Mouse (Mus musculus): Measurements from ENCODE around the gene Cd300lg. TPM values are rescaled to one million over a fixed set of nuclear protein-coding genes. Genes with fewer than 3 reads are reported as not detected.
A peak's percentile ranks its signal among the peaks of the same experiment; 100 is the strongest.

The Cd300lg gene
- polyA plus RNA-seq, 1 experiment from 2014 or later, result 0.09 TPM

GRCm38 (mm10) chr11:102070426-102070825 lies 29.1 kb downstream of the Cd300lg start:
- Histone ChIP-seq H3K9me3 (ENCODE audit: control insufficient read depth, low read length) (no peaks in the 10 kb centered on the region), H3K36me3 (ENCODE audit: control insufficient read depth, insufficient read depth, low read length) (no peaks in the 10 kb centered on the region), H3K27me3 (ENCODE audit: control insufficient read depth, insufficient read depth, low read length) (no peaks in the 10 kb centered on the region; the same call in 1 of the 2 replicates), H3K9ac (ENCODE audit: low read depth, low read length) (no peak overlapping the region), H3K4me2 (replicated peaks; ENCODE audit: low read depth, low read length) (peak overlapping the region; percentile 1; the same call in 1 of the 2 replicates), H3K27ac (ENCODE audit: low read depth, low read length) (no peak overlapping the region), H3K4me1 (replicated peaks; ENCODE audit: control insufficient read depth, insufficient read depth, low read length) (no peaks in the 10 kb centered on the region; the same call in 1 of the 2 replicates), H3K4me3 (ENCODE audit: low read depth, low read length) (no peak overlapping the region)
- DNase-seq (ENCODE audit: low spot score) (no peak), ATAC-seq (ENCODE audit: low FRiP score) (no peak)
- WGBS, result 2% methylated on average over 13 of the region's 13 CpGs

GRCm38 (mm10) chr11:102072729-102073128 lies 31.4 kb downstream of the Cd300lg start:
- 88% methylated on average over 5 of the region's 5 CpGs for WGBS
- Histone ChIP-seq H3K36me3 (ENCODE audit: control insufficient read depth, insufficient read depth, low read length) (no peaks in the 10 kb centered on the region), H3K4me3 (ENCODE audit: low read depth, low read length) (no peak overlapping the region), H3K27ac (ENCODE audit: low read depth, low read length) (no peak overlapping the region), H3K27me3 (ENCODE audit: control insufficient read depth, insufficient read depth, low read length) (no peaks in the 10 kb centered on the region; the same call in 1 of the 2 replicates), H3K9me3 (ENCODE audit: control insufficient read depth, low read length) (no peaks in the 10 kb centered on the region), H3K9ac (ENCODE audit: low read depth, low read length) (no peak overlapping the region), H3K4me1 (replicated peaks; ENCODE audit: control insufficient read depth, insufficient read depth, low read length) (no peaks in the 10 kb centered on the region; the same call in 1 of the 2 replicates), H3K4me2 (replicated peaks; ENCODE audit: low read depth, low read length) (no peak overlapping the region)
- ATAC-seq (ENCODE audit: low FRiP score) (no peak), DNase-seq (ENCODE audit: low spot score) (no peak)

- no peaks in the 10 kb centered on the region for H3K9me3 ChIP-seq (ENCODE audit: control insufficient read depth, low read length)
- no peak overlapping the region for H3K9ac ChIP-seq (ENCODE audit: low read depth, low read length)
- no peak overlapping the region for H3K4me3 ChIP-seq (ENCODE audit: low read depth, low read length)
- H3K27me3 ChIP-seq (ENCODE audit: control insufficient read depth, insufficient read depth, low read length), result no peaks in the 10 kb centered on the region; the same call in 1 of the 2 replicates
- ATAC-seq (ENCODE audit: low FRiP score) (no peak), DNase-seq (ENCODE audit: low spot score) (no peak)
- WGBS, result 73% methylated on average over 14 of the region's 14 CpGs
- no peak overlapping the region for H3K4me2 ChIP-seq (replicated peaks; ENCODE audit: low read depth, low read length)
- H3K36me3 ChIP-seq (ENCODE audit: control insufficient read depth, insufficient read depth, low read length), result no peaks in the 10 kb centered on the region
- H3K27ac ChIP-seq (ENCODE audit: low read depth, low read length), result no peak overlapping the region
- no peaks in the 10 kb centered on the region; the same call in 1 of the 2 replicates for H3K4me1 ChIP-seq (replicated peaks; ENCODE audit: control insufficient read depth, insufficient read depth, low read length)
Measured at GRCm38 (mm10) chr11:102073722-102074121, 32.4 kb downstream of the Cd300lg start.

GRCm38 (mm10) chr11:102082322-102082721 lies 41.0 kb downstream of the Cd300lg start:
- peak; percentile 81 for ATAC-seq (ENCODE audit: low FRiP score)
- Histone ChIP-seq H3K4me1 (replicated peaks; ENCODE audit: control insufficient read depth, insufficient read depth, low read length) (peaks cover 17% of the 10 kb centered on the region), H3K9me3 (ENCODE audit: control insufficient read depth, low read length) (no peaks in the 10 kb centered on the region), H3K4me2 (replicated peaks; ENCODE audit: low read depth, low read length) (peak overlapping the region; percentile 61), H3K36me3 (ENCODE audit: control insufficient read depth, insufficient read depth, low read length) (no peaks in the 10 kb centered on the region), H3K4me3 (ENCODE audit: low read depth, low read length) (peak overlapping the region; percentile 30), H3K27me3 (ENCODE audit: control insufficient read depth, insufficient read depth, low read length) (no peaks in the 10 kb centered on the region), H3K27ac (ENCODE audit: low read depth, low read length) (no peak overlapping the region), H3K9ac (ENCODE audit: low read depth, low read length) (peak overlapping the region; percentile 49)
- under 1% methylated on average over 18 of the region's 18 CpGs for WGBS
- peak; percentile 87 for DNase-seq (ENCODE audit: low spot score)

- H3K4me2 ChIP-seq (replicated peaks; ENCODE audit: low read depth, low read length), result no peak overlapping the region
- ATAC-seq (ENCODE audit: low FRiP score), result no peak
- 54% methylated on average over 4 of the region's 4 CpGs for WGBS
Measured at GRCm38 (mm10) chr11:102083193-102083592, 41.9 kb downstream of the Cd300lg start.

GRCm38 (mm10) chr11:102084159-102084558 lies 42.9 kb downstream of the Cd300lg start:
- Histone ChIP-seq H3K4me1 (replicated peaks; ENCODE audit: control insufficient read depth, insufficient read depth, low read length) (peaks cover 17% of the 10 kb centered on the region), H3K27me3 (ENCODE audit: control insufficient read depth, insufficient read depth, low read length) (no peaks in the 10 kb centered on the region), H3K36me3 (ENCODE audit: control insufficient read depth, insufficient read depth, low read length) (no peaks in the 10 kb centered on the region), H3K9me3 (ENCODE audit: control insufficient read depth, low read length) (no peaks in the 10 kb centered on the region), H3K27ac (ENCODE audit: low read depth, low read length) (no peak overlapping the region), H3K9ac (ENCODE audit: low read depth, low read length) (no peak overlapping the region), H3K4me3 (ENCODE audit: low read depth, low read length) (no peak overlapping the region), H3K4me2 (replicated peaks; ENCODE audit: low read depth, low read length) (no peak overlapping the region)
- WGBS, result 57% methylated on average over 7 of the region's 7 CpGs
- no peak for DNase-seq (ENCODE audit: low spot score)
- ATAC-seq (ENCODE audit: low FRiP score), result no peak

More at GRCm38 (mm10) chr11:102083193-102083592, 41.9 kb downstream of the Cd300lg start:
- H3K4me1 ChIP-seq (replicated peaks; ENCODE audit: control insufficient read depth, insufficient read depth, low read length), result peaks cover 17% of the 10 kb centered on the region
- no peaks in the 10 kb centered on the region for H3K27me3 ChIP-seq (ENCODE audit: control insufficient read depth, insufficient read depth, low read length)
- no peak overlapping the region for H3K4me3 ChIP-seq (ENCODE audit: low read depth, low read length)
- no peaks in the 10 kb centered on the region for H3K36me3 ChIP-seq (ENCODE audit: control insufficient read depth, insufficient read depth, low read length)
- no peak overlapping the region for H3K27ac ChIP-seq (ENCODE audit: low read depth, low read length)
- no peak for DNase-seq (ENCODE audit: low spot score)
- no peaks in the 10 kb centered on the region for H3K9me3 ChIP-seq (ENCODE audit: control insufficient read depth, low read length)
- H3K9ac ChIP-seq (ENCODE audit: low read depth, low read length), result no peak overlapping the region

GRCm38 (mm10) chr11:102086331-102086730 lies 45.0 kb downstream of the Cd300lg start:
- ATAC-seq (ENCODE audit: low FRiP score), result no peak
- H3K4me1 ChIP-seq (replicated peaks; ENCODE audit: control insufficient read depth, insufficient read depth, low read length), result peaks cover 20% of the 10 kb centered on the region

GRCm38 (mm10) chr11:102087081-102087751 lies 45.9 kb downstream of the Cd300lg start:
- ATAC-seq (ENCODE audit: low FRiP score), result peak; percentile 85
- Histone ChIP-seq H3K27ac (ENCODE audit: low read depth, low read length) (peak overlapping the region; percentile 88), H3K9ac (ENCODE audit: low read depth, low read length) (peak overlapping the region; percentile 62), H3K4me1 (replicated peaks; ENCODE audit: control insufficient read depth, insufficient read depth, low read length) (peaks cover 17% of the 10 kb centered on the region), H3K4me3 (ENCODE audit: low read depth, low read length) (peak overlapping the region; percentile 65), H3K27me3 (ENCODE audit: control insufficient read depth, insufficient read depth, low read length) (0 out of 2 replicates have a peak, but pooled peaks cover 2% of the 10 kb centered on the region), H3K4me2 (replicated peaks; ENCODE audit: low read depth, low read length) (peak overlapping the region; percentile 86), H3K9me3 (ENCODE audit: control insufficient read depth, low read length) (no peaks in the 10 kb centered on the region), H3K36me3 (ENCODE audit: control insufficient read depth, insufficient read depth, low read length) (no peaks in the 10 kb centered on the region)
- under 1% methylated on average over 39 of the region's 39 CpGs for WGBS
- DNase-seq (ENCODE audit: low spot score), result peak; percentile 96

More at GRCm38 (mm10) chr11:102086331-102086730, 45.0 kb downstream of the Cd300lg start:
- 0 out of 2 replicates have a peak overlapping the region, but pooled peaks have one; percentile 19 for H3K9ac ChIP-seq (ENCODE audit: low read depth, low read length)
- peak; percentile 58 for DNase-seq (ENCODE audit: low spot score)
- peak overlapping the region; percentile 88 for H3K27ac ChIP-seq (ENCODE audit: low read depth, low read length)
- no peaks in the 10 kb centered on the region for H3K9me3 ChIP-seq (ENCODE audit: control insufficient read depth, low read length)
- 0 out of 2 replicates have a peak overlapping the region, but pooled peaks have one; percentile 17 for H3K4me2 ChIP-seq (replicated peaks; ENCODE audit: low read depth, low read length)
- 10% methylated on average over 3 of the region's 3 CpGs for WGBS
- H3K27me3 ChIP-seq (ENCODE audit: control insufficient read depth, insufficient read depth, low read length), result no peaks in the 10 kb centered on the region
- no peak overlapping the region for H3K4me3 ChIP-seq (ENCODE audit: low read depth, low read length)
- H3K36me3 ChIP-seq (ENCODE audit: control insufficient read depth, insufficient read depth, low read length), result no peaks in the 10 kb centered on the region

All from hindbrain, embryonic 11.5 days (tissue).